Mouse (Mus musculus) mouse embryonic stem cell (cell line): ENCODE data around the gene 1700021F07Rik.

Source experiments
- in situ Hi-C, 2 experiments: fragments of 300-500 bp; cut with MboI; formaldehyde crosslinking; loops; 1 replicate in 1 of 2; 3 replicates in 1 of 2; pipeline ENCODE4 v1.14.3; 2019 to 2020; ENCODE audit warnings: low sequenced_read_pairs in 2 of 2, low pct_unique_long_range_greater_than_20kb in 1 of 2, mixed read lengths in 1 of 2; ENCODE audit not compliant: unreplicated experiment in 1 of 2

1700021F07Rik gene

DNA sequence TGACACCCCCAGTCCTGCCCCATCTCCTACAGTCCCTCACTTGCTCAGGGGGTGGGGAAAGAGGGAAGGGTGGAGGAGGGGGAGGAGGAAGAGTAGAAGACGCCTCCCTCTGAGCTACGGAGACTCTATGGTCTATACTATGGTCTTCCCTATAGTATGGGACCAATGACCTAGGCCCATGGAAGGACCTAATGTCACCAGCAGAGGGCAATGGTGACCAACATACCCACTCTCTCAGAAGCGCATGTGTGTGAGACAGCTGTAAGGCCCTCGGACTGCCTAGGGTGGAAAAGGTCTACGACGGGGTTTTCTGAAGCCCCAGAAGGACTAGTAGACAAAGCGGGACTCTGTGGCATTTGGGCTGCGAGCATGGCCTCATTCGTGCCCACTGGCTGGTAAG, 31.5 kb downstream of the 1700021F07Rik start:
- in situ Hi-C loops: loop anchor here (10.0 to 25.0 kb wide), 2 partner anchors 359 to 367 kb away; no protein-coding TSS in a partner anchor

DNA sequence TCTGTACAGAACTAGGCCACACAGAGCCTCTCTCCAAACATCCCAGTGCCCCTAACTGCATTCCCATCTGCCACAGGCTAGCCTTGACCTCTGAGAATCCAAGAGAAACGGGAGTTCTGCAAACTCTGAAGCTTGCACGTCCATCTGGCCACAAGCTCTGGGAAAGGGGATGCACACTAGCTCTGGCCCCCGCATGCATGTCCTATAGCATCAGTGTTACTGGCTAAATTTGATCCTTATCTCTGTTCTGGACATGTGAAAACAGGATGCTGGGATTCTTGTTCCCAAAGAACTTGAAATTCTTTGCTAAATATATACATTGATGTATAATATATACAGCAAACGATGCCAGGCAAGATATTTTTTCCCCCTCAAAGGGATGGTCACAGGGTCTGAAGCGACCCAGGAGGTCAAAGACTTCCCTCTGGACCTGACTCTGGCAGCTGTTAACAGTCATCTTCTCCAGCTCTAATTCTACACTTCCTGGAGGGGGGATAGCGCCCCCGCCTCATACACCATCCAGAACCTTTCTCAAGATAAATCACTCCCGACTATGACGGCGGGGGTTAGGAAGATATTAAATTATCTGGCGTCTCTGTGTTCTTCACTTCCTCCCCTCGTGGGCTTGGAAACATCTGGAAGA, 36.5 kb downstream of the 1700021F07Rik start:
- in situ Hi-C loops: loop anchor here (10.0 to 25.0 kb wide), 2 partner anchors 364 to 372 kb away; no protein-coding TSS in a partner anchor

- in situ Hi-C loops: loop anchor here in 1 of 2 experiments (25.0 kb wide), 1 partner anchor 375 kb away; no protein-coding TSS in a partner anchor
These were observed 39.6 kb downstream of the 1700021F07Rik start for GRCm38 (mm10) chr2:173561851-173562442.

DNA sequence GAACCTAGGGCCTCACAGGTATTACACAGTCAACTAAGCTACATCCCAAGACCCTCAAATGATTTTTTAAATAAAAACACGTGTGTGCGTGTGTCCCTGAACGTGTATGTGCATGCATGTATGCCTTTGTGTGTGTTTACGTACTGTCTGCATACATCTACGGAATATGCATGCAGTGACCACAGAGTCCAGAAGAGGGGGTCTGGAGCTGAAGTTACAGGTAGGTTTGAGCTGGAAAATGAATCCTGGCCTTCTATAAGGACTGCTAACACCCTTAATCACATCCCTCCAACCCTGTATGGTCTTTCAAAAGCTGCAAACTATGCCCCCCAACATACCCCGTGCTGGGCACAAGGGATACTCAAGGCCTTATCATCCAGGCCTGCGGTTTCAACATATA, 41.0 kb downstream of the 1700021F07Rik start:
- in situ Hi-C loops: loop anchor here in 1 of 2 experiments (25.0 kb wide), 1 partner anchor 376 kb away; no protein-coding TSS in a partner anchor

DNA sequence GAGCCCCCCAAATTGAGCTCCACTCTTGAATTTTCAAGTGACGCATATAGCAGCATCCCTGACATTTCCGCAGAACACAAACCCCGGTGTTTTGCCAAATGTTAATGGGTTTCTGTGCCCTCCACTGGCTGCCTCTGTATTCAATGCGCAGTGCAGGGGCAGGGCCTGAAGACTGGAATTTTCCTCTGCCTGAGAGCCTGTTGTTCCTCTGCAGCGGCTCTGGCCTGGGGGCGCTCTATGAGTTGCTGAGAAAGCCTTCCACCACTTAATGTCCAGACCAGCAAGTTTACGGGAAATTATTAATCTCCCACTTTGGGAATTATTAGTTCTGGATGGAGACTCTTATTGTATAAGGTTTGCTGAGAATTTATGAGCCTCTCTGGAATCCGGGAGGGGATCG, 41.8 kb downstream of the 1700021F07Rik start:
- in situ Hi-C loops: loop anchor here in 1 of 2 experiments (25.0 kb wide), 1 partner anchor 377 kb away; no protein-coding TSS in a partner anchor
